Mouse (Mus musculus) limb, embryonic 10.5 days (tissue): ENCODE measurements around the gene Kctd13. TPM values are rescaled to one million over a fixed set of nuclear protein-coding genes. Genes with fewer than 3 reads are reported as not detected.

Experiments
- DNase-seq: peaks from one replicate; pipeline ENCODE4 v3.0.0-alpha.2; 2017; ENCODE audit warnings: low spot score
- H3K27ac ChIP-seq: fragments of 300-500 bp; sonication (generic); 2 replicates; pipeline ENCODE4 v1.5.1; 2016; ENCODE audit warnings: mild to moderate bottlenecking
- H3K27me3 ChIP-seq: fragments of 300-500 bp; sonication (generic); 2 replicates; pipeline ENCODE4 v1.6.1; 2016; ENCODE audit warnings: low read depth, mild to moderate bottlenecking; ENCODE audit not compliant: poor library complexity, severe bottlenecking
- H3K36me3 ChIP-seq: fragments of 300-500 bp; sonication (generic); 2 replicates; pipeline ENCODE4 v1.6.1; 2016; ENCODE audit warnings: mild to moderate bottlenecking, moderate library complexity
- H3K4me1 ChIP-seq: fragments of 300-500 bp; sonication (generic); 2 replicates; pipeline ENCODE4 v1.6.1; 2016
- H3K4me3 ChIP-seq: fragments of 300-500 bp; sonication (generic); 2 replicates; pipeline ENCODE4 v1.5.1; 2016; ENCODE audit warnings: mild to moderate bottlenecking, moderate library complexity
- H3K9me3 ChIP-seq: fragments of 300-500 bp; sonication (generic); replicated peaks from 2 replicates; pipeline ENCODE4 v1.6.1; 2016; ENCODE audit warnings: mild to moderate bottlenecking
- WGBS: fragments of 180-500 bp; shearing (Covaris S2); methylation state at CpG from one replicate; pipeline ENCODE4 v1.1.7; 2016; 5-methylcytosine and 5-hydroxymethylcytosine counted together
- polyA plus RNA-seq: library from polyadenylated mRNA; unstranded; fragments of >200 nt; fragmentation: Nextera tagmentation; extraction: Ambion mirVana; gene quantifications from 2 replicates; pipeline ENCODE4 v1.2.1, GENCODE M21; 2016

The Kctd13 gene
- polyA plus RNA-seq, 1 experiment from 2014 or later = 19.5 TPM

- peak within 1 kb of the TSS; percentile 99 for H3K27ac ChIP-seq
- no peaks in the 10 kb centered on the region for H3K9me3 ChIP-seq
- H3K4me3 ChIP-seq = peak within 1 kb of the TSS; percentile 100
- WGBS = 0% methylated on average over 1 of the region's 1 CpGs
- no peaks in the 10 kb centered on the region for H3K27me3 ChIP-seq
- peaks cover 12% of the 10 kb centered on the region for H3K4me1 ChIP-seq
- DNase-seq = no peak
- H3K36me3 ChIP-seq = peaks cover 31% of the 10 kb centered on the region
Observed at GRCm38 (mm10) chr7:126975893-126975949, 47.0 kb downstream of the Kctd13 start, which contains the start of gene Cdipt. TSS of gene Cdipt (plus strand) at chr7:126975914.

GRCm38 (mm10) chr7:126975950-126976866 is 47.5 kb downstream of the Kctd13 start, which contains the start of gene Cdiptos:
TSS of gene Cdiptos (minus strand) at chr7:126976098.
- Histone ChIP-seq H3K36me3 (peaks cover 36% of the 10 kb centered on the region), H3K27me3 (no peaks in the 10 kb centered on the region), H3K27ac (peak within 1 kb of the TSS; percentile 99), H3K4me3 (peak within 1 kb of the TSS; percentile 100), H3K9me3 (no peaks in the 10 kb centered on the region), H3K4me1 (peaks cover 12% of the 10 kb centered on the region)
- under 1% methylated on average over 55 of the region's 55 CpGs for WGBS
- peak; percentile 100 for DNase-seq

GRCm38 (mm10) chr7:126976878-126977459 is 48.3 kb downstream of the Kctd13 start:
- peak overlapping the region; percentile 99 for H3K27ac ChIP-seq
- H3K27me3 ChIP-seq = no peaks in the 10 kb centered on the region
- H3K4me3 ChIP-seq = peak overlapping the region; percentile 100
- no peaks in the 10 kb centered on the region for H3K9me3 ChIP-seq
- 29% methylated on average over 14 of the region's 14 CpGs for WGBS
- DNase-seq = no peak
- H3K4me1 ChIP-seq = peaks cover 12% of the 10 kb centered on the region
- peaks cover 43% of the 10 kb centered on the region for H3K36me3 ChIP-seq

DNA sequence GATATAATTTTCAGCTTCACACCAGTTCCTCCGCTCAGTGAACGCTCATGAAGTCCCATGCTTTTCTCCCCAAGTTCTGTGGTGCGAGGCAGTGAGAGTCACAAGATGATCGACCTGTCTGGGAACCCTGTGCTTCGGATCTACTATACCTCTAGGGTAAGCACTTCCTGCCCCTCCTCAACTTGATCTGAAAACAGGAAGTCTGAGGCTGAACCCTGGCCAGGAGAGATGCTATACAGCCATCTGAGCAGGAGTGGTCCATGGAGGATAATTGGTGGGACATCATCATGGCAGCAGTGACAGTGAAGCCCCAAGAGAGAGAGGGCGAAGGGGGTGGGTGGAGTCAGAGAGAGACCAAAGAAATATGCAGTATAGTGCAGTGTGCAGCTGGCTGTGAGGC is 50.2 kb downstream of the Kctd13 start:
- DNase-seq = no peak
- WGBS = 95% methylated on average over 6 of the region's 6 CpGs
- H3K27ac ChIP-seq = no peak overlapping the region

DNA sequence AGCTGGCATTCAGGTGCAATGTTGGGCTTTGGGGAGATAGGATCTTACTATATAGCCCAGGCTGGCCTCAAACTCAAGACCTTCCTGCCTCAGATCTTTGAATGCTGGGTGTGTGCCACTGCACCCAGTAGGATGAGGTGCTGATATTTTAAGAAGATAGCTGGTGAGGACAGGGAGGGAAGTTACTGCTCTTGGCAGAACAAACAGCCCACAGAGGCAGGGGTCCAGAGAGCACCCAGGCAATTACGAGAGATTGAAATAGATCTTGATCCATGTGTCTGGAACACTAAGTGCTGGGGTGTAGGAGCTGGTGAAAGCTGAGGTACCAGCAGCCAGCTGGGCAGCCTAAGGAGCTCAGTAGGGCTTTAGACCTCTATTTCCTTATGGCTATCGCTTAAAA is 52.9 kb downstream of the Kctd13 start:
- Histone ChIP-seq H3K9me3 (no peaks in the 10 kb centered on the region), H3K27ac (no peak overlapping the region), H3K36me3 (peaks cover 43% of the 10 kb centered on the region), H3K27me3 (no peaks in the 10 kb centered on the region), H3K4me1 (peaks cover 8% of the 10 kb centered on the region), H3K4me3 (no peak overlapping the region)
- WGBS = 97% methylated on average over 2 of the region's 2 CpGs
- DNase-seq = no peak

More for the DNA sequence above, 50.2 kb downstream of the Kctd13 start:
- no peak overlapping the region for H3K4me3 ChIP-seq
- peaks cover 12% of the 10 kb centered on the region for H3K4me1 ChIP-seq
- no peaks in the 10 kb centered on the region for H3K9me3 ChIP-seq
- H3K27me3 ChIP-seq = no peaks in the 10 kb centered on the region
- H3K36me3 ChIP-seq = peaks cover 43% of the 10 kb centered on the region

DNA sequence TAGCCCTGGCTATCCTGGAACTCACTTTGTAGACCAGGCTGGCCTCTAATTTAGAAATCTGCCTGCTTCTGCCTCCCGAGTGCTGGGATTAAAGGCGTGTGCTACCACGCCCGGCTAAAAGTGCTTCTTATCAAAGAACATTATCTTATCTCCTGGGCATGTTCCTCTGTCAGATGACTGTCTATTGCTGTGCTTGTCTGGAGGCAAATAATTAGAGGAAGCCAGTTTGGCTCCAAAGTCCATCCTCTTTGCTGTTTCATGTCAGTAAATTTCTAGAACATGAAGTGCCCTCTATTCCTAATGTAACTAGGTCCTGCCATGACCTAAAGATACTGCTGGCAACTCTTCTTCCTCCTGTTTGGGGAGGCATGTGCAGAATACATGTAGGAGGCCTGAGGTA is 53.4 kb downstream of the Kctd13 start:
- no peaks in the 10 kb centered on the region for H3K27me3 ChIP-seq
- H3K4me3 ChIP-seq = no peak overlapping the region
- H3K4me1 ChIP-seq = peaks cover 4% of the 10 kb centered on the region
- H3K27ac ChIP-seq = no peak overlapping the region
- 92% methylated on average over 4 of the region's 4 CpGs for WGBS
- peaks cover 43% of the 10 kb centered on the region for H3K36me3 ChIP-seq
- no peak for DNase-seq
- no peaks in the 10 kb centered on the region for H3K9me3 ChIP-seq

- H3K27ac ChIP-seq = no peak overlapping the region
- peaks cover 38% of the 10 kb centered on the region for H3K36me3 ChIP-seq
Observed at GRCm38 (mm10) chr7:126983113-126983512, 54.4 kb downstream of the Kctd13 start.

DNA sequence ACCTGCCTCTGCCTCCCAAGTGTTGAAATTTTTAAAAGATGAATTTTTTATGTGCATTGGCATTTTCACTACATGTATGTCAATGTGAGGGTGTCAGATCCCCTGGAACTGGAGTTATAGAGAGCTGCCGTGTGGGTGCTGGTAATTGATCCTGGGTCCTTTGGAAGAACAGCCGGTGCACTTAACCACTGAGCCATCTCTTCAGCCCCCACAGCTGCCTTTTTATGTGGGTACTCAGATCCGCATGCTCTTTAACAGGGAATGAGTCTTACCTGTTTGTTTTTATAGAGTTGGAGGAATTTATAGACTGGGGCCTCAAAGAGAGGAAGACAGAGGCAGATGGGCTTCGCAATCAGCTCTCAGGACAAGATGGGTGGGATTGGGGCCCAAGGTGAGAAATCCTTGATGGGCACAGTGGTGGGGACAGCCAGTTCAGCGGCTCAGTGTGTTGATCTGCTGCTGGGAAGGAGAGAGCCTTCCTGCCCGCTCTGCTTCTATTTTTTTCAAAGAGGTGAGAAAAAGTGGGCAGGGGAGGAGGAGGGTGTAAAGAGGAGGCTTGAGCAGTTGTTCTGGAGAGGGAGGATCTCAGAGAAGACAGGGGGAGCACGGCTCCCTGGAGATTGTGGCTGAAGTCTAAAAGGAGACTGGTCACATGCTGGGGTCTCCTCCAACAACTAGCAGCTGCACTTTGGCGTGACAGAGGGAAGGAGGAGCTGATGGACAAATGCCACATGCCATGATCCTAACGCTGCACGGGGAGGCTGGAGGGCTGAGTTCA is 56.2 kb downstream of the Kctd13 start:
- no peaks in the 10 kb centered on the region for H3K4me1 ChIP-seq
- H3K27me3 ChIP-seq = no peaks in the 10 kb centered on the region
- H3K9me3 ChIP-seq = no peaks in the 10 kb centered on the region
- H3K4me3 ChIP-seq = no peak overlapping the region
- 37% methylated on average over 10 of the region's 10 CpGs for WGBS
- DNase-seq = no peak
- no peak overlapping the region for H3K27ac ChIP-seq
- peaks cover 21% of the 10 kb centered on the region for H3K36me3 ChIP-seq

More at GRCm38 (mm10) chr7:126983113-126983512, 54.4 kb downstream of the Kctd13 start:
- no peaks in the 10 kb centered on the region for H3K27me3 ChIP-seq
- H3K9me3 ChIP-seq = no peaks in the 10 kb centered on the region
- no peak overlapping the region for H3K4me3 ChIP-seq
- no peaks in the 10 kb centered on the region; the same call in 1 of the 2 replicates for H3K4me1 ChIP-seq
- 87% methylated on average over 7 of the region's 7 CpGs for WGBS
- DNase-seq = no peak

GRCm38 (mm10) chr7:126986319-126986718 is 57.6 kb downstream of the Kctd13 start:
- WGBS = 52% methylated on average over 9 of the region's 9 CpGs
- peak; percentile 38 for DNase-seq
- no peaks in the 10 kb centered on the region for H3K27me3 ChIP-seq
- peaks cover 6% of the 10 kb centered on the region for H3K36me3 ChIP-seq
- no peaks in the 10 kb centered on the region for H3K9me3 ChIP-seq
- no peak overlapping the region for H3K27ac ChIP-seq
- H3K4me1 ChIP-seq = no peaks in the 10 kb centered on the region
- no peak overlapping the region for H3K4me3 ChIP-seq

DNA sequence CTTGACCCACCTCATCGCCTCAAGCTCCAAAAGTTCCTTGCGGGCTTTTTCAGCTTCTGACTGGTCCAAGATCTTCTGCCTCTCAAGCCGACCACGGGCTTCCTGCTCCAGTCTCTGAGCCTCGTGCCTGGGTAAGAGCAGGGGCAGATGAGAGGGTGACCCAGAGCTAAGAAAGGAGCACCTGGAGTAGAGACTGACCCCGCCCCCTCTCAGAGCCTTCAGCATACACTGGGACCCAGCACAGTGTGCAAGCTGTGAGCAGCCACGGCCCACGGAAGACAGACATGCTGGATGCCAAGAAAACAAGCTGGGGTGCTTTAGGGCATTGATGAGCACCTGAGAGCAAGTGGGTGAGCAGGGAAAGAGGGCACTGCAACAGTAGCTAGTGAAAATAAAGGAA is 60.1 kb downstream of the Kctd13 start:
- Histone ChIP-seq H3K4me3 (no peak overlapping the region), H3K27me3 (no peaks in the 10 kb centered on the region), H3K4me1 (peaks cover 7% of the 10 kb centered on the region; the same call in 1 of the 2 replicates), H3K9me3 (no peaks in the 10 kb centered on the region), H3K36me3 (no peaks in the 10 kb centered on the region), H3K27ac (no peak overlapping the region)
- DNase-seq = no peak
- 79% methylated on average over 8 of the region's 8 CpGs for WGBS

Other genes with a start within 250 kb of the Kctd13 start
- gene Bola2, start 233.5 kb upstream of the Kctd13 start, polyA plus RNA-seq = 177 and 237 TPM in 2 replicates
- gene Slx1b, start 233.1 kb upstream of the Kctd13 start, polyA plus RNA-seq = 12.6 and 14.8 TPM in 2 replicates
- gene Coro1a, start 221.1 kb upstream of the Kctd13 start, polyA plus RNA-seq = 28.9 and 37.8 TPM in 2 replicates
- 47.3 and 55.9 TPM in 2 replicates for gene Mapk3, start 169.3 kb upstream of the Kctd13 start, polyA plus RNA-seq
- gene Gdpd3, start 162.5 kb upstream of the Kctd13 start, polyA plus RNA-seq = 0.83 and 1.5 TPM in 2 replicates
- gene Ypel3, start 151.9 kb upstream of the Kctd13 start, polyA plus RNA-seq = 51.7 and 84.9 TPM in 2 replicates
- 0.23 and 0.53 TPM in 2 replicates for gene Tbx6, start 147.4 kb upstream of the Kctd13 start, polyA plus RNA-seq
- gene Ppp4c, start 136.4 kb upstream of the Kctd13 start, polyA plus RNA-seq = 450 and 462 TPM in 2 replicates
- 0.20 and 0.21 TPM in 2 replicates for gene Fam57b, start 131.2 kb upstream of the Kctd13 start, polyA plus RNA-seq
- not detected in 2 replicates for gene 4930451I11Rik, start 97.2 kb upstream of the Kctd13 start, polyA plus RNA-seq
- 1.0 and 1.9 TPM in 2 replicates for gene Doc2a, start 81.5 kb upstream of the Kctd13 start, polyA plus RNA-seq
- 51.9 and 57.2 TPM in 2 replicates for gene Hirip3, start 66.9 kb upstream of the Kctd13 start, polyA plus RNA-seq
- 117 and 131 TPM in 2 replicates for gene Ino80e, start 66.5 kb upstream of the Kctd13 start, polyA plus RNA-seq
- 48.5 and 56.4 TPM in 2 replicates for gene Taok2, start 44.2 kb upstream of the Kctd13 start, polyA plus RNA-seq
- gene Tmem219, start 6.0 kb upstream of the Kctd13 start, polyA plus RNA-seq = 15.6 and 16.6 TPM in 2 replicates
- gene Asphd1, start 20.7 kb downstream of the Kctd13 start, polyA plus RNA-seq = 0.11 TPM in 1 of 2 replicates, not detected in the other
- gene Sez6l2, start 21.7 kb downstream of the Kctd13 start, polyA plus RNA-seq = 0.10 and 0.20 TPM in 2 replicates
- gene Cdipt, start 47.0 kb downstream of the Kctd13 start, polyA plus RNA-seq = 89.4 and 99.5 TPM in 2 replicates
- gene Cdiptos, start 47.2 kb downstream of the Kctd13 start, polyA plus RNA-seq = 0.81 and 1.0 TPM in 2 replicates
- gene Mvp, start 85.7 kb downstream of the Kctd13 start, polyA plus RNA-seq = 3.3 and 4.0 TPM in 2 replicates
- 0.90 TPM in 1 of 2 replicates, not detected in the other for gene Pagr1b, start 87.6 kb downstream of the Kctd13 start, polyA plus RNA-seq
- gene Pagr1a, start 88.5 kb downstream of the Kctd13 start, polyA plus RNA-seq = 88.5 and 95.0 TPM in 2 replicates
- 30.8 and 44.7 TPM in 2 replicates for gene Gm42742, start 92.2 kb downstream of the Kctd13 start, polyA plus RNA-seq
- gene Prrt2, start 92.3 kb downstream of the Kctd13 start, polyA plus RNA-seq = 2.9 and 4.4 TPM in 2 replicates
- 86.0 and 88.1 TPM in 2 replicates for gene Maz, start 98.2 kb downstream of the Kctd13 start, polyA plus RNA-seq
- gene Kif22, start 113.6 kb downstream of the Kctd13 start, polyA plus RNA-seq = 215 and 219 TPM in 2 replicates
- gene Zg16, start 158.4 kb downstream of the Kctd13 start, polyA plus RNA-seq = not detected in 2 replicates
- gene AI467606, start 162.5 kb downstream of the Kctd13 start, polyA plus RNA-seq = 0.36 and 0.86 TPM in 2 replicates
- gene Qprt, start 193.3 kb downstream of the Kctd13 start, polyA plus RNA-seq = 1.7 TPM in 2 replicates
- gene Spn, start 208.9 kb downstream of the Kctd13 start, polyA plus RNA-seq = 0.09 and 0.18 TPM in 2 replicates